Mouse (Mus musculus) forebrain, embryonic 10.5 days (tissue): ENCODE results near the gene Serpine2. TPM values are rescaled to one million over a fixed set of nuclear protein-coding genes. Genes with fewer than 3 reads are reported as not detected.

ENCODE experiments used
- DNase-seq: peaks from one replicate; pipeline ENCODE4 v3.0.0-alpha.2; 2017; ENCODE audit warnings: low spot score; ENCODE audit errors: extremely low spot score
- H3K27ac ChIP-seq: fragments of 300-500 bp; sonication (generic); 2 replicates; pipeline ENCODE4 v1.5.1; 2016; ENCODE audit warnings: mild to moderate bottlenecking
- H3K27me3 ChIP-seq: fragments of 300-500 bp; sonication (generic); 2 replicates; pipeline ENCODE4 v1.6.1; 2016; ENCODE audit warnings: mild to moderate bottlenecking; ENCODE audit not compliant: poor library complexity, severe bottlenecking
- H3K36me3 ChIP-seq: fragments of 300-500 bp; sonication (generic); replicated peaks from 2 replicates; pipeline ENCODE4 v1.6.1; 2016; ENCODE audit warnings: mild to moderate bottlenecking, moderate library complexity
- H3K4me1 ChIP-seq: fragments of 300-500 bp; sonication (generic); 2 replicates; pipeline ENCODE4 v1.6.1; 2016
- H3K4me3 ChIP-seq: fragments of 300-500 bp; sonication (generic); 2 replicates; pipeline ENCODE4 v1.5.1; 2016; ENCODE audit warnings: mild to moderate bottlenecking, moderate library complexity
- H3K9me3 ChIP-seq: fragments of 300-500 bp; sonication (generic); 2 replicates; pipeline ENCODE4 v1.6.1; 2016; ENCODE audit warnings: mild to moderate bottlenecking, moderate library complexity
- WGBS: fragments of 180-500 bp; shearing (Covaris S2); methylation state at CpG from one replicate; pipeline ENCODE4 v1.1.7; 2016; 5-methylcytosine and 5-hydroxymethylcytosine counted together
- polyA plus RNA-seq: library from polyadenylated mRNA; unstranded; fragments of >200 nt; fragmentation: Nextera tagmentation; extraction: Ambion mirVana; gene quantifications from 2 replicates; pipeline ENCODE4 v1.2.1, GENCODE M21; 2016

Serpine2 gene
- polyA plus RNA-seq, 1 experiment from 2014 or later = 53.3 TPM

DNA sequence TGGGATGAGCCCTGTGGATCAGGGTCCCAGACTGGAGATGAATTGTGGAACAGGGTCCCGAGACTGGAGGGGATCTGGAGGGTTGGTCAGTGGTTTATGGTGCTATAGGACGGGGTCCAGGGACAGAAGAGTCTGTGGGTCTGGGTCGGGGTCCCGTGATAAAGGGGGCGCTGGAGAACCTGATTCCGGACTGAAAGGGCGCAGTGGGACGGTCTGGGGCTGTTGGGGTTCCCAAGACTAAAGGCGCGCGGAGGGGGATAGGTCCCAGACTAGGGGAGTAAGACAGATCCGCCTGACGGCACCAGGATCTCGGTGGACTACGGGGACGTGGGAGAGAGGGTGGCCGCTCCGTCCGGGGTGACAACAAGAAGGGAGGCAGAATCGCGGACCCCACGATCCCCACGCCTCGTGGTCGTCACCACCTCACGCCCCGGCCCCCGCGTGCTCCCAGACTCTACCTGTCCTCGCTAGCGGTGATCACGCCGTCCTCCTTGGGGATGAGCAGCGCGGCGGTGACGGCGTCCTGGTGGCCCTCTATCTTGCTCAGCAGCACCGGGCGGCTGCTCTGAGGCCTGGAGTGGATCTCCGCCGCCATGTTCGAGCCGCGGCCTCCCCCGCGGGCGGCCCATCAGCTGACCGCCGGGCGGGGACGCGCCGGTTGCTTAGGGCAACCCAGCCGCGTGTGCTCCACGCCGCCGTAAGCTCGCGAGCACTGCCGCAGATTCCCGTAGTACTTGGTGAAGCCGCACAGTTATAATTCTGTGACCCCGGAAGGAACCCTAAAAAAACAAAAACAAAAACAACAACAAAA, 99.7 kb downstream of the Serpine2 start:
- Histone ChIP-seq H3K27ac (peak overlapping the region; percentile 91), H3K4me1 (peaks cover 29% of the 10 kb centered on the region), H3K4me3 (peak overlapping the region; percentile 88), H3K9me3 (no peaks in the 10 kb centered on the region), H3K27me3 (no peaks in the 10 kb centered on the region), H3K36me3 (no peaks in the 10 kb centered on the region)
- peak; percentile 75 for DNase-seq
- WGBS = under 1% methylated on average over 65 of the region's 65 CpGs

DNA sequence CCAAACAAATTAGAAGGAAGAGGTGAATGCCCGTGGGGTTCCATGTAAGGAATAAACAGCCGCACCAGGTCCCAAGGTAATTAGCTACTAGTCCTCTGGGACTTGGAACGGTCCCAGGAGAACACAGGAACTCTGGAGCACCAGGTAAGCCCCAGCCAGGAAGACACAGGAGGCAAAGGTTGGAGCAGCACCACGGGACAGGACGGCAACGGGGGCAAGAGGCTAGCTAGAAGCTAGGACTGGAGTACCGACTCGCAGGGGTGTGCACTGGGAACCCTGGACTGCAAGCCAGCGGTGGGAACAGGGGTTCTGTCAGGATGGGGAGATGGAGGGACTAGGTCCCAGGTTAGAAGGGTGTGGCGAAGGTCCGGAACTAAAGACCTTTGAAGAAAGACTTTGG, 100.3 kb downstream of the Serpine2 start:
- Histone ChIP-seq H3K36me3 (no peaks in the 10 kb centered on the region), H3K4me3 (peak overlapping the region; percentile 88), H3K4me1 (peaks cover 29% of the 10 kb centered on the region), H3K9me3 (no peaks in the 10 kb centered on the region), H3K27me3 (no peaks in the 10 kb centered on the region), H3K27ac (peak overlapping the region; percentile 91)
- WGBS = 13% methylated on average over 11 of the region's 11 CpGs
- DNase-seq = no peak

DNA sequence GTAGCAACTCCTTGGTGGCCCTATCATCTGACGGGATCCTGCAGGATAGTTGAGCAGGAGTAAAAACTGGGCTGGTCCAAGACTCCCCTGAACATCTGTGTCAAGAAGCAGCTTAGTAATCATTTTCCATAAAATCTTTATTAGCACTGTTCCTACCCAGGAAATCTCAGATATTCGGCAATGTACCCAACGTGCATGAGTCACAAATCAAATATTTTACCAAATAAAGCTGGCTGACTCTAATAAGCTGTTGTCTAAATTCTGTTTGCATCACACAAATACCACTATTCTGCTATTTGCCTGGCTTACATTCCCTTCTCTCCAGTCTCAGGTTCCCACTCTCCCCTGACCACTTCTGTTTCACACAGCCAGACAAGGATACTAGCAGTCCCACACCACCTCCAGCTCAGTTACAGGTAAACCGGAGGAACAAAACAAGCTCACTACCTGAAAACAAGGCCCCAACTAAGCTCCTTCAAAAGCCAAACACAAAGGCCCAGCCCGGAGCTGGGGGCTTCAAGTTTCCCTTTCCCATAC, 101.5 kb downstream of the Serpine2 start:
- no peaks in the 10 kb centered on the region for H3K27me3 ChIP-seq
- H3K9me3 ChIP-seq = no peaks in the 10 kb centered on the region
- DNase-seq = no peak
- no peaks in the 10 kb centered on the region for H3K36me3 ChIP-seq
- H3K4me1 ChIP-seq = peaks cover 29% of the 10 kb centered on the region
- H3K4me3 ChIP-seq = peak overlapping the region; percentile 88; the same call in 1 of the 2 replicates
- 65% methylated on average over 5 of the region's 5 CpGs for WGBS
- no peak overlapping the region for H3K27ac ChIP-seq

DNA sequence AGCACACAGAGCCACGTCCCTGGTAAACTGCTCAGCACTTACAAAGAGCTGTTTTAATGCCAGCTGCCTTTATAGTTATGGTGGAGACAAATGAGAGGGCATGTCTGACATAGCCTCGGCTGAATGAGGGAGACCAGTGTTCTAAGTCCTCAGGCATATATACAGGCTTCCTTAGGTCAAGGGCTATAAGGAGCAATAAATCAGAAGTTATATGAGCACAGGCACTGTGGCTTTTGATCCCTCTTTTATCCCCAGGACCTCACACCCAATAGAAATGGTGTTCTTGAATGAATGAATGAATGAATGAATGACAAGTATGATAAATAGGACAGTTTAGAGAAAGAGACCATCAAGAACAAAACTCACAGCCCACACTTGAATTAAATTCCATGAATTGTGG, 102.0 kb downstream of the Serpine2 start:
- no peak overlapping the region; the same call in 1 of the 2 replicates for H3K27ac ChIP-seq
- no peaks in the 10 kb centered on the region for H3K27me3 ChIP-seq
- H3K4me1 ChIP-seq = peaks cover 29% of the 10 kb centered on the region
- no peaks in the 10 kb centered on the region for H3K36me3 ChIP-seq
- WGBS = 62% methylated on average over 2 of the region's 2 CpGs
- DNase-seq = no peak
- H3K4me3 ChIP-seq = no peak overlapping the region
- no peaks in the 10 kb centered on the region for H3K9me3 ChIP-seq

DNA sequence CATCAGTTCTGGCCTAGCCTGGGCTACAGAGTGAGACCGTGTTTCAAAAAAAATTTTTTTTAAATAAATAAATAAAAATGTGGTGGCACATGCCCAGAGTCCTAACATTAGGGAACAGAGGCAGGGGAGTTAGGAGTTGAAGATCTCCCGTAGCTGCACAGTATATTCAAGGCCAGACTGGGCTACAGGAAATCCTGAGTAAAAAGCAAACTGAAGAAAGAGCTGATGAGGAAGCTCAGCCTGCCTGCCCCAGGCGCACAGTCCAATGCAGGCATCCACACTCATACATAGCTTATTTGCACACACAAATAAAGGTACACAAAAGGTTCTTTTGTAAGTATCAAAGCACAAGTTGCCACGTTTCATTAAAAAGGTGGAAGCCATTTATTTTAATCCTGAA, 103.4 kb downstream of the Serpine2 start:
- Histone ChIP-seq H3K27ac (no peak overlapping the region), H3K4me3 (no peak overlapping the region), H3K4me1 (peaks cover 29% of the 10 kb centered on the region), H3K27me3 (no peaks in the 10 kb centered on the region), H3K9me3 (no peaks in the 10 kb centered on the region), H3K36me3 (no peaks in the 10 kb centered on the region)
- 85% methylated on average over 4 of the region's 4 CpGs for WGBS
- DNase-seq = no peak

DNA sequence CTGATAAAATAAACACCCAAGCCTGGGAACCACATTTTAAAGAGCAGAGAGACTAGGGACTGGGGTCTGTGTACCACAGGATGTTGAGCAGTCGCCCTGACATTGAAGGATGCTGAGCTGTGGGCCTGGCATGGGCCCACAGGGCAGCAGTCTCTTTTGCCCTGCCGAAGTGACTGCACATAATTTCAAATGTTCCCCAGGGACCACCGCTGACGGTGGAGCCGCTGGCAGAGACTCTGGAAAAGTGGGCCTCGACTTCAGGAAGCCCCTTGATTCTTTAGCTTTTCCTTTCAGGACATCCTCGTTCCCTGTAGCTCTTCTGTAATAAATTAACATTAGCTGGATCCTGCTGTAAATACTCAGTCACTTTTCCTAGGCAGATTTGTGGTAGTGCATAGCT, 103.8 kb downstream of the Serpine2 start:
- Histone ChIP-seq H3K27me3 (no peaks in the 10 kb centered on the region), H3K9me3 (no peaks in the 10 kb centered on the region), H3K4me1 (peaks cover 27% of the 10 kb centered on the region), H3K27ac (no peak overlapping the region), H3K36me3 (peaks cover under 1% of the 10 kb centered on the region; the same call in 1 of the 2 replicates), H3K4me3 (no peak overlapping the region)
- no peak for DNase-seq
- WGBS = 86% methylated on average over 7 of the region's 7 CpGs

DNA sequence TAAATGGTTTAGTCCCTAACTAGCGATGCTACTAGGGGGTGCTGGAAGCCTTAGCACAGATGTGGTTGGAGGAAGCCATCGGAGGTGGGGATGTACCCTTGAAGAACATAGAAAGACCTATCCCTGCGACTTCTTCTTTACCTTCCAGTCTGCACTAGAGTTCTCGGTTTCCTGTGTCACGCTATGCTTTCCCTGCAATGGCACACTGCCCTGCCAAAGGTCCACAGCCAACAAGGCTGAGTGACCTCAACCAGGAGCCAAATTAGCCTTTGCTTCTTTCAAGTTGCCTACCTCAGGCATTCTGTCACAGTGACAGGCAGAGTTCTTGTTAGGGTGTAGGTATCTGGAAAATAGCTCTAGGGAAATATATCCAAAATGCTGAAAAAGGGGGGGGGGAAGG, 104.6 kb downstream of the Serpine2 start:
- no peaks in the 10 kb centered on the region for H3K9me3 ChIP-seq
- no peak overlapping the region for H3K4me3 ChIP-seq
- peaks cover 23% of the 10 kb centered on the region for H3K4me1 ChIP-seq
- no peak overlapping the region for H3K27ac ChIP-seq
- DNase-seq = no peak
- H3K27me3 ChIP-seq = no peaks in the 10 kb centered on the region
- H3K36me3 ChIP-seq = peaks cover 6% of the 10 kb centered on the region; the same call in 1 of the 2 replicates
- 93% methylated on average over 5 of the region's 5 CpGs for WGBS

DNA sequence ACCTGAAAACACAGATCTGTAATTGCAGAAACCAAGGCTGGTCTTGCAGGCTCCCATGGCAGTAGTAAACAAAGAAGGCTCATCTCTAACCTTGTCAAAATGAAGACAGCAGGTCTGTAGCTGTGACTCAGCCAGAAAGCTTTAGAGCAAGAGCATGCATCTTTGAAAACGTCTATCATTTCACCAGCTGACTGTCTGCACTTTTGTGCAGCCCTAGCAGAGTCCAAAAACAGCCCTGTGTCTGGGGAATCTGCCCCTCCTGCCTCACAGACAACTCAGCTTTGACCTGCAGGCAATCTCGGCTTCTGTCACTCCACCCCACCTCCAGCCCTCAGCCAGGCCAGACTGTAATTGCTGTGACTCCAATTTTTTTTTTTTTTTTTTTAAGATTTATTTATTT, 105.6 kb downstream of the Serpine2 start:
- Histone ChIP-seq H3K36me3 (peaks cover 9% of the 10 kb centered on the region; the same call in 1 of the 2 replicates), H3K4me3 (no peak overlapping the region), H3K27me3 (no peaks in the 10 kb centered on the region), H3K9me3 (no peaks in the 10 kb centered on the region; the same call in 1 of the 2 replicates), H3K27ac (no peak overlapping the region), H3K4me1 (peaks cover 16% of the 10 kb centered on the region)
- DNase-seq = no peak
- 84% methylated on average over 2 of the region's 2 CpGs for WGBS

DNA sequence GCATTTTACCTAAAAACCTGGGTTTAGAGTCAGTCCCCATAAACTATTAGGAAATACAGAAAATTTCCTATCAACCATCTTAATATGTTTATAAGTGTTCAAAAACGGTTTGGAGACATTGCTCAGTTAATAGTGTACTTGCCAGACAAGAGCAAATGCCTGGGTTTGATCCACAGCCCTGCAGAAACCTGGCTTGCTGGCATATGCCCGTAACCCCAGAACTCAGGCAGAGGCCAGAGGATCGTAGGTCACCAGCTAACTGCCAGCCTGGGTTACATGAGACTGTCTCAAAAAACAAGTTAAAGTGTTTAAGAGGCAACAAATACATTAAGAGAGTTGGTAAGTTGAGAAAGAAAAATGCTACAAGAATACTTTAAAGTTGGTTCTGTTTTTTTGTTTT, 106.0 kb downstream of the Serpine2 start:
- DNase-seq = no peak
- H3K36me3 ChIP-seq = peaks cover 9% of the 10 kb centered on the region; the same call in 1 of the 2 replicates
- no peak overlapping the region for H3K4me3 ChIP-seq
- no peaks in the 10 kb centered on the region; the same call in 1 of the 2 replicates for H3K9me3 ChIP-seq
- no peaks in the 10 kb centered on the region for H3K27me3 ChIP-seq
- H3K4me1 ChIP-seq = peaks cover 12% of the 10 kb centered on the region
- WGBS = 88% methylated on average over 3 of the region's 3 CpGs
- no peak overlapping the region for H3K27ac ChIP-seq

DNA sequence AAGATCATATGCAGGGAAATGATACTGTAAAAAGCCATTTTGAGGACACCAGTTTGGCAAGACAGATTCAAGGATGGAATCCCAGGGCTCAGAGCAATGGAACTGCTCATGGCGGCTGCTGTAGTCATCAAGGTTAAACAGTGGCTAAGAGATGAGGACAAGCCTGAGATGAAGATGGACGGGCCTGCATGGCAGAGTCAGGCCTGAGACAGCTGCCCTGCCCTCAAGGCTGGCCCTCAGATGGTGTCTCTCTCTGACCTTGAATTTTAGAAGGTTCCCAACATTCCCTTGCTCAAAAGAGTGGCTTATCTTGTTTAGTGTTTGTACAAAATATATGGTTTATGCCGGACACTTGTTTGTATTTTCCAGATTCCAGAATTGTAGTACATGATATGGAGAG, 107.5 kb downstream of the Serpine2 start:
- Histone ChIP-seq H3K27ac (no peak overlapping the region), H3K27me3 (no peaks in the 10 kb centered on the region), H3K4me3 (no peak overlapping the region), H3K36me3 (peaks cover 9% of the 10 kb centered on the region; the same call in 1 of the 2 replicates), H3K4me1 (no peaks in the 10 kb centered on the region), H3K9me3 (no peaks in the 10 kb centered on the region; the same call in 1 of the 2 replicates)
- WGBS = 88% methylated on average over 3 of the region's 3 CpGs
- DNase-seq = no peak

DNA sequence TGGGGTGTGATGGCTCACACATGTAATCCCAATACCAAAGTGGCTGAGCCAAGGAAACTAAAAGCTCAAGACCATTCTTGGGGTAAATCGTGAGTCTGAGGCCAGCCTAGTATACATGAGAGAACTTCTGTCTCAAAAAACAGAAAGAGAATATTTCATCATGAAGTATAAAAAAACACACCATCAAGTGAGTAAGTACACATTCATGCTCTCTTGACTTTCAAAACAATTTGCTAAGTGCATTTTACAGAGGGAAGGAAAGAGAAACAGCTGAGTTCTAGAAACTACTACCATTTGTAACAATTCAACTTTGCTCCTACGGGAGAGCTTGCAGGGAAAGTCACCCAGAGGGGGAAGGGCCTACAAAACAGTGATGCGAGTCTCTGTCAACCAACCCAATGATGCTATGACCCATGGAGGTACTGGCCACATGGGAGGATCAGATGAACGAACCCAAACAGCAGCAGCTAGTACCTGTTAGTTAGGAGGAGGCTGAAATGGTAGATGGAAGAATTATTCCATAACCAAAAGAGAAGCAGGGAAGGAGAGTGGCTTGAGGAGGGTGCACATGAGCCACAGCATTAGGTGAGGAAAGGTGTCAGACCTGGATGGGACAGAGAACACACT, 108.2 kb downstream of the Serpine2 start:
- no peaks in the 10 kb centered on the region for H3K27me3 ChIP-seq
- peaks cover 9% of the 10 kb centered on the region; the same call in 1 of the 2 replicates for H3K36me3 ChIP-seq
- H3K27ac ChIP-seq = no peak overlapping the region
- WGBS = 87% methylated on average over 4 of the region's 4 CpGs
- H3K4me3 ChIP-seq = no peak overlapping the region
- no peak for DNase-seq
- H3K9me3 ChIP-seq = no peaks in the 10 kb centered on the region; the same call in 1 of the 2 replicates
- H3K4me1 ChIP-seq = no peaks in the 10 kb centered on the region

DNA sequence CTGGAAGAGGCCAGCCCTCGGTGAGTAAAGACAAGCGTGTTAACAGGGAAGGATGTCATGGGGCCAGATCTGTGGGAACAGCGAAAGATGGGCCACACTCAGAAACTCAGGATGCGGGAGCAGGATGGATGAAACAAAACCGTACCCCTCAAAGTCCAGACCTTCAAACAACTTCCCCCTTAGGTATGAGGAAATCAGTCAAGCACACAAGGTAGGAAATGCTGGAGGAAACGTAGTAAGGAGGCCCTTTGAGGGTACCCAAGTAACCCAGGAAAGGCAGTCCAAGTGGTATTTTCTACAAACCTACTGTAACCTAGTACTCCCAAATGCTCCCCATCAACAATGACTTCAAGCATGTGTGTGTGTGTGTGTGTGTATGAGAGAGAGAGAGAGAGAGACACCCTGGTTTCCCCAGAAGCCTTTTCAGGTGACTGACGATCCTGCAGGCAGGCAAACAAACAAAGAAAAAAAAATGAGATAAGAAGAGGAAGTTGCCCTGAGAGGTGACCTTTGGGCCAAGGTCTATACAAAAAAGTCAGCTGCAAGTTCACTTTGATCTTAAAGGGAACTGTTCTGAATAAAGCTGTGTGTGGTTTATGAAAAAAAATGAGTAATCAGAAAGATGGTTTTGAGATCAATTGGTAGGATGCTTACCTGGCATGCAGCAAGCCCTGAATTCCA, 108.8 kb downstream of the Serpine2 start:
- WGBS = 86% methylated on average over 7 of the region's 7 CpGs
- H3K36me3 ChIP-seq = peaks cover 9% of the 10 kb centered on the region; the same call in 1 of the 2 replicates
- no peak for DNase-seq
- H3K27me3 ChIP-seq = no peaks in the 10 kb centered on the region
- no peaks in the 10 kb centered on the region for H3K4me1 ChIP-seq
- no peak overlapping the region for H3K27ac ChIP-seq
- no peaks in the 10 kb centered on the region; the same call in 1 of the 2 replicates for H3K9me3 ChIP-seq
- no peak overlapping the region for H3K4me3 ChIP-seq
